Mouse (Mus musculus) CH12.LX (cell line): ENCODE data around the gene Fam193a.

Source experiments
- CHD1 ChIP-seq: IDR thresholded peaks from 2 replicates; pipeline ENCODE4 v1.6.1; 2012; ENCODE audit warnings: low read depth, low read length, improper control_type of control experiment, inconsistent platforms
- CTCF ChIP-seq, 2 experiments: IDR thresholded peaks in 1 of 2; conservative IDR thresholded peaks in 1 of 2; 2 replicates each; pipeline ENCODE4 v1.5.1; 2011 to 2012; ENCODE audit warnings: low read depth in 2 of 2, low read length in 2 of 2, improper control_type of control experiment in 1 of 2, inconsistent platforms in 1 of 2, mild to moderate bottlenecking in 1 of 2, moderate library complexity in 1 of 2
- EP300 ChIP-seq: IDR thresholded peaks from 2 replicates; pipeline ENCODE4 v1.6.1; 2011; ENCODE audit warnings: low read length, improper control_type of control experiment
- ETS1 ChIP-seq: conservative IDR thresholded peaks from 2 replicates; pipeline ENCODE4 v1.6.1; 2012; ENCODE audit warnings: low read depth, mild to moderate bottlenecking, inconsistent platforms, low read length, improper control_type of control experiment, moderate library complexity
- GABPA ChIP-seq: IDR thresholded peaks from 2 replicates; pipeline ENCODE4 v1.6.1; 2012; ENCODE audit warnings: low read depth, low read length, improper control_type of control experiment, inconsistent platforms; ENCODE audit not compliant: insufficient replicate concordance
- JUND ChIP-seq: conservative IDR thresholded peaks from 2 replicates; pipeline ENCODE4 v1.6.1; 2011; ENCODE audit warnings: low read depth, low read length, improper control_type of control experiment
- MAX ChIP-seq: IDR thresholded peaks from 2 replicates; pipeline ENCODE4 v1.6.1; 2011; ENCODE audit warnings: low read length, improper control_type of control experiment
- POLR2AphosphoS2 ChIP-seq: IDR thresholded peaks from 2 replicates; pipeline ENCODE4 v1.6.1; 2011; ENCODE audit warnings: low read depth, low read length, improper control_type of control experiment
- RAD21 ChIP-seq: IDR thresholded peaks from 2 replicates; pipeline ENCODE4 v1.6.1; 2011; ENCODE audit warnings: low read depth, mild to moderate bottlenecking, low read length, improper control_type of control experiment, moderate library complexity
- SMC3 ChIP-seq: IDR thresholded peaks from 2 replicates; pipeline ENCODE4 v1.6.1; 2011; ENCODE audit warnings: low read depth, low read length, improper control_type of control experiment
- TCF12 ChIP-seq: IDR thresholded peaks from 2 replicates; pipeline ENCODE4 v1.6.1; 2014; ENCODE audit warnings: low read depth, mild to moderate bottlenecking, inconsistent platforms, low read length, improper control_type of control experiment
- USF1 ChIP-seq: IDR thresholded peaks from 2 replicates; pipeline ENCODE4 v1.6.1; 2014; ENCODE audit warnings: low read depth, mild to moderate bottlenecking, inconsistent platforms, low read length, improper control_type of control experiment

GRCm38 (mm10) chr5:34385616-34386015, 15.9 kb downstream of the Fam193a start:
- no peak for TF ChIP-seq CTCF (conservative IDR thresholded peaks at IDR 0.05 in 1 of 2, IDR thresholded peaks at IDR 0.05 in 1 of 2; ENCODE audit: low read depth in 2 of 2, low read length in 2 of 2)
- TF ChIP-seq ETS1, result no peak
- TF ChIP-seq JUND, result no peak
- no peak for TF ChIP-seq POLR2AphosphoS2
- TF ChIP-seq USF1, result no peak
- no peak for TF ChIP-seq SMC3
- no peak for TF ChIP-seq TCF12
- no peak for TF ChIP-seq MAX
- no peak for TF ChIP-seq CHD1
- TF ChIP-seq EP300, result no peak
- TF ChIP-seq GABPA, result no peak
- TF ChIP-seq RAD21, result no peak
